Mouse (Mus musculus) cerebellum, postnatal 10 days (tissue): ENCODE measurements around the gene Fam76a.
A peak's percentile ranks its signal among the peaks of the same experiment; 100 is the strongest.

Source experiments
- DNase-seq, 2 experiments: peaks; one replicate each; pipeline ENCODE4 v3.0.0; 2021; ENCODE audit warnings: mixed read lengths in 2 of 2

The Fam76a gene

DNA sequence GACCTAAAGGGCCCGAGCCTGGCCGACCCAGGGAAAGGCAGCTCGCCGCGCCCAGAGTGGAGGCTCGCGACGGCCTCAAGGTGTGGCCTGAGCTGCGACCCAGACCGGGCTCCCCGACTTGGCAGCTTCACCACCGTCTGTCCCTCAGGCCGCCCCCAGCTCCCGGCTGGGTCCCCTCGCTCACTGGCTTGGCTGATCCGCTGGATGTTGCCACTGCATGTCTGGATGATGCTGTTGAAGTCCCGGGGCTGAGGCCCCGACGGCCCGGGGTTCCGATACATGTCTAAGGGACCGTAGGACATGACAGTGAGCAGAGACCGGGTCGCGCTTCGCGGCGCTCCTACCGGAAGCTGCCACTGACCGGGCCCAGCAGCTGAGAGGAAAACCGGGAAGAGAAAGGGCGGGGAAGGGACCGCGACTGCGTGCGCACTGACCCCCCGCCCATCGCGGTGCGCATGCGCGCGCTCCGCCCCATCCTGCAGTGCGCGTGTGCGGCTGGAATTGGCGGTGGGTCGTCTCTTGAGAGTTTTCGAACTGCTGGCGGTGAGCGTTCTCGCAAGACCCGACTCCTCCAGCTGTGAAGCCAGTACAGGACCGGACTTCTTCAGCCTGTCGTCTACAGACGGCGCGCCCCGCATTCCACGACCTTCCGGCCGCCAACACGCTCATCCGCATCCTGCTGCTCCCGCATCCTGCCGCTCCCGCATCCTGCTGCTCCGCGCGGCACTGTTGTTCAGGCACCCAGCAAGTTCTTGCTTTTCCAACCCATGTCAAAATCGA, 38.1 kb downstream of the Fam76a start, which contains the start of gene Stx12:
Gene Stx12 (minus strand): TSS at position 446 of the 780 bp plus-strand sequence.
- peak; percentile 95 to 96 for DNase-seq

- no peak for DNase-seq
Measured at GRCm38 (mm10) chr4:132883561-132884063, 38.7 kb downstream of the Fam76a start.

DNA sequence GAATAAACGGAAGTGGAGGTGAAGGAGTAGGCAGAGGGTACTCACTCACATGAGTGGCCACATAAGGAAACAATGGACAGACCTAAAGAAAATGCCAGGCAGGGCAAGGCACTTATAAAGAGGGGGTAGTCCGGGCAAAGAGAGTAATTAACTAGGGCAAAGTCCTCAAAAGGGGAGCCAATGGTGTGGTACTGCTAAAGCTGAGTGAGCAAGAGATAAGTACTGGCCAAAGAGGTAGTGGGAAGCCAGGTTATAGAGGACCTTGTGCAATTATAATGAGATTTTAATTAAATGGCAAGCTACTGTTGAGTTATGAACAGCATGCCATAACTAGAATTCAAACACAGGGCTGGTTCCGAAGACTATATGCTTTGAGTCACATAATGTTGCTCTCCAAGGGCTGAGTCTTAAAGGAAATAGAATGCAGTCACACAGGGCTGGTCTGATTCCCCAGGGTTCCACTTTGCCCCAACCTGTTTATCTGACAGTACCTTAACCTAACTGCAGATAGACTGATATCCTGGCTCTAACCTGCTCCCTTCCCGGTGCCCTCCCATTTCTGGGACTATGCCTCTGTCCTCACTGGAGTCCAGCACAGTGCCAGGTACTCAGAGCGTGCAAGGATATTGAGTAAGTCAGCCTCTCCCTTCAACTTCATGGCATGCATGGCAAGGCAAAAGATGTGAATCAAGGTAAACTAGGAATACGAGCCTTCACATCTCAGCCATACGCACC, 47.8 kb downstream of the Fam76a start:
- no peak for DNase-seq

DNA sequence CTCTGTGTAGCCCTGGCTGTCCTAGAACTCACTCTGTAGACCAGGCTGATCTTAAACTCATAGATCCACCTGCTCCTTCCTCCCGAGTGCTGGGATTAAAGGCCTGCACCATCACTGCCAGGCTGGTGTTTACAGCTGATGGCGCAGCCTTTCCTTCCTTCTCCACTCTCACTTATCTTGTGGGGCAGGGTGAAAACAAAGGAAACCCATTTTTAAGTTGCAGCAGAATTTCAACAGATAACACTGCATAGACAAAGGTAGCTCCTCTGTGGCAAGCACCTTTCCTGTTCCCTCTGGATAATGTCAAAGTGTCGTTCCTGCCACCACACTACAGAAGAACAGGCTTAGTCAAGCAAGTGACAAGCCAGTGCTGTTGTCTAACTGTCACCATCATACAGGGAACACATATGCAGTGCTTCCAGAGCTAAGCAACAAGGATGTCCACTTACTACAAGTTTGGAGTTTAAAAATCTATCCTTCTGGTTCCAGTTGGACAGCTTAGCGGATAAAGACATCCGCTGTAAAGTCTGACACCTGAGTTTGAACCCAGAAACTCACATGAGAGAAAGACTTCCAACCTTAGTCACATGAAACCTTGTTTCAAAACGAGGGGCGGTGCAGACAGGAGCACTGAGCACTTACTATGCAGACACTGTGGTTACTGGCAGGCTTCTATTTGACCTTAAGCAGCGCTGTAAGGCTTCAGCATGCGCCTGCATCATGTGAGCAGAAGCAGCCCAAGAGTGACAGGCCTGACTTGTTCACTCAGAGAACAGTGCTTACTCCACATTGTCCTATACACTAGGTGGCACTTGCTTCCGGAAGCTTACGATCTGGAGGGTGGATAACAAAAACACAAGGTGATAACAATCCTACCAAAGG, 48.6 kb downstream of the Fam76a start:
- DNase-seq: no peak

GRCm38 (mm10) chr4:132871116-132871515, 51.2 kb downstream of the Fam76a start:
- no peak for DNase-seq

DNA sequence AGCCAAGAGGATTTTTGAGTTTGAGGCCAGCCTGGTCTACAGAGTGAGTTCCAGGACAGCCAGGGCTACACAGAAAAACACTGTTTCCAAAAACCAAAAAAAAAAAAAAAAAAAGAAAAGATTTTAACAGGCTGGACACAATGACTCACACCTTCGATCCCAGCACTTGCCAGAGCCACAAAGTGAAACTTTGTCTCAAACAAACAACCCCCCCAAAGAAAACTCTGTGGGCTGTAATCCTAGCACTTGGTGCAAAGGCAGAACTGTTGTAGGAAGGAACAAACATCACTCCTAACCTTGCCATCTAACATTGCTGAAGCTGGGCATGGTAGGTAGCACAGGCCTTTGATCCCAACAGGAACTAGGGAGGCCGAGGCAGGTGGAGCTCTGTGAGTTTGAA, 57.5 kb downstream of the Fam76a start:
- DNase-seq: no peak

- no peak for DNase-seq
Measured at GRCm38 (mm10) chr4:132863012-132863411, 59.3 kb downstream of the Fam76a start.

DNA sequence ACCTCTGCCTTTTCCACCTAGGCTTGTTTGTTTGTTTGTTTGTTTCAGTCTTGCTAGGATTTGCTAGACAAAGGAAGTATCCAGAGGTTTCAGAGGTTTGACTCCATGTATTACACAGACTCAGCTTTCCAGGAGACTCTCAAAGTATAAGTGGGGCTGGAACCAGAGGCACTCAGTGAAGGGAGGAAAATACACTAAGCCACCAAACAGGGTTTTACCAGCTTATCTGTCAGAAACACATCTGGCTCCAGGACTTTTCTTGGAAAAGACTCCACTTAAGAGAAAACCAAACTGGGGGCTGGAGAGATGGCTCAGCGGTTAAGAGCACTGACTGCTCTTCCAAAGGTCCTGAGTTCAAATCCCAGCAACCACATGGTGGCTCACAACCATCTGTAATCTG, 61.5 kb downstream of the Fam76a start:
- DNase-seq: no peak
